Mouse (Mus musculus) granulocyte monocyte progenitor cell, adult 5-6 weeks (primary cell): ENCODE measurements around the gene Mvk. TPM values are rescaled to one million over a fixed set of nuclear protein-coding genes. Genes with fewer than 3 reads are reported as not detected.

ENCODE experiments used
- ATAC-seq: replicated peaks from 2 replicates; pipeline ENCODE4 v1.8.0; 2016; ENCODE audit warnings: mild to moderate bottlenecking, moderate TSS enrichment, inconsistent platforms; ENCODE audit not compliant: poor library complexity, severe bottlenecking
- total RNA-seq, 2 experiments: library from RNA; stranded (forward) in 1 of 2; stranded (reverse) in 1 of 2; fragments of 200-712, 200-1000 nt in 1 of 2; fragments of >200 nt in 1 of 2; fragmentation: Nextera tagmentation in 1 of 2; gene quantifications; 2 replicates each; pipeline ENCODE4 v1.2.3; 2014 to 2017

Gene Mvk
- total RNA-seq (2014; fragmentation: Nextera tagmentation) (6.6 and 9.2 TPM in 2 replicates), total RNA-seq (2017) (8.2 and 18.0 TPM in 2 replicates)

DNA sequence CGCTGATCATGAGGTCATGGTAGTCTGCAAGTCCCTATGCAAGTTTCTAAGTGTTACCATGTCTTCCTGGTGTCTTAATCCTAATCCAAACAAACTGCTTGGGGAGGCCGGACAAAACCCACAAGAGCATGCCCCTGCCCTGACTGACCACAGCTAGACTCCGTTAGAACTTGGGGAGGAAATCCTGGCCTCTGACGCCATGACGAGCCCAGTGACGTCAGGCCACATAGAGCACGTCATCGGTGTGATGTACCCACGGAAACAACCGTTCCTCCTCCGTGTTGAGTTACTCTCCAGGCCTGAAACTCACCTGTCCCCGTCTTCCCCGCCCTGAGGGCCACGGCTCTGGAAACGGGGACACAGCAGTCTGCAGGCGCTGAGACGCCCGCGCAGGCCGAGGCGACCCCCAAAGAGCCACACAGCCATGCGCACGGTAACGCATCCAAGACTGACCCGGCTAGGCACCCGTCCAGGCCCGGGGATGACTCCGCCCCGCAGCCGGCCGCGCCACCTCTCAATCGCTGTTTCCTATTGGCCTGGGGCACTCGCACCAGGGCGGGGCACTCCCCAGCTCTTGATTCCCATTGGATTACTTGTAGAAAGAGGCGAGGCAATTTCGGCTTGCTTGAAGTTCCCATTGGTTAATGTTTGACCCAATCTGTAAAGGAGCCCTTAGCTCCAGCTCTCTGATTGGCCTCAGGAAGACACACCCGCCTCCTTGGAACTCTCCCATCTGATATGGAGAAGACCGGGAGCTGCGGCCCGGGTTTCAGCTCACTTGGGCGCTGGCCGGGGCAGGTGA lies at the start of gene Mvk, which contains the start of gene Mmab:
Mvk (plus strand) TSS at position 704 of the 802 bp plus-strand sequence.
Mmab (minus strand) TSS at position 495 of the 802 bp plus-strand sequence.
- ATAC-seq = peak; percentile 95

DNA sequence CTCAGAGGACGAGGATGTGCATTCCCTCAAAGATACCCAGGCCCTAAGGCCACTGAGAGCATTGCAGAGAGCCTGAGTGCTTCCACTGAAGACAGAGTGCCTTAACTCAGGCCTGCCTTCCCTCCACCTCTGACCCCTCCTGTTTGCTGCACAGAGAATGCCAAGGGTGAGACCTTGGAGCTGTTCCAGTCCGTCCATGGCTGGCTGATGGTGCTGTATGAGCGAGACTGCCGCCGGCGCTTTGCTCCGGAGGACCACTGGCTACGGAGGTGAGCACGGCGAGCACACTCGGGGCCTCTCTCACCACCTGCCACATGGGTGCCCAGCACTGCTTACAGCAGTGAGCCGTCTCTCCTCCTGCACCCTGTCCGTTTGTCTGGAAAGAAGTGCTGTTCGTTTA lies 37.5 kb upstream of the Mvk start:
- ATAC-seq = no peak

DNA sequence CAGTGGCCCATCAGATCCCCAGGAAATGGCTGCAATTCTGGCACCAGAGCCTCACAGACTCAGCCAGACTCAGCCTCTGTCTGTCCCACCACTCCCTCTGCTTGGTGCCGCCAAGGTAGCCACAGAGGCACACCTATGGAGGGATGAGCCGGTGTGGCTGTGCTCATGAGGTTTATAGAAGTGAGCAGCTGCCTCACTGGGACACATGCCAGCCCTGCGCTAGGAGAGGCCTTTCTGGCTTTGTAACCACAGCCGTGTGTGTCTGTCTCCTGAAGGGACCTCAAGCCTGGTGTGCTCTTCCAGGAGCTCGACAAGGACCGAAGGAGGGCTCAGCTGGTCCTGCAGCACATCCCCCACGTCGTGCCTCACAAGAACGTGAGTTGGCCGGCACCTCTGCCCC lies 36.8 kb upstream of the Mvk start:
- no peak for ATAC-seq

DNA sequence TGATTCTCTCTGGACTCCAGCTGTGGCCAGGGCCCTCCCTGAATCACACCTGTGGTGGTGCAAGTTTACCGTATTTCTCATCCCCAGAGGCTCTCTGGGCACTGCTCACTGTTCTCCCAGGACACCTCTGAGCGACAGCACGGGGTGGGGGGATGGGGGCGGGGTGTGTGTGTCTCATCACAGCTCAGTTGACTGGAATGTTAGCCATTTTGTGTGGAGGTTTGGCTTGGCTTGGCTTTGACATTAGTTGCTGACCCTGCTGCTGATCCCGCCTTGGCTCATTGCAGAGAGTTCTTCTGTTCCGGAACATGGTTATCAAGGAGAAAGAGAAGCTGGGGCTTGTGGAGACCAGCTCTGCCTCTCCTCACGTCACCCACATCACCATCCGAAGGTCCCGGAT lies 36.3 kb upstream of the Mvk start:
- ATAC-seq = no peak

DNA sequence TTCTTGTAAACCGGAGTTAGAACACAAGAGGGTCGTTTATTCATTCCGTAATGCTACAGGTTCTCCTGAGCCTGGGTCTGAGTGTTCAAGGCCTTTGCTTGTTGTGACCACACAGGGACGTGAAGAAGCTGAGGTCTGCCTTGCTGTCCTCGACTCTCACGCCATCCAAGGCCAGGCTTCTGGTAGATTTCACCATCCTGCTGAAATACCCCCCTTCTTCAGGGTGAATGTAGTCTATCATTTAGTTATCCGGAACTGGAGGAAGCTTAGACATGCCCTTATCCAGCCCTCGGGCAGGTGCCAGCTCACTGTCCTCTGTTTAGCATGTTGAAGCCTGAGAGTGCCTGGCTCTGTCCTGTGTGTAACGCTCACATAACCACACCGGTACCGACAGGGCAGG lies 35.2 kb upstream of the Mvk start:
- no peak for ATAC-seq

GRCm38 (mm10) chr5:114410429-114410828 lies 33.6 kb upstream of the Mvk start:
- ATAC-seq = no peak

- ATAC-seq = no peak
These were observed 31.6 kb upstream of the Mvk start for GRCm38 (mm10) chr5:114412361-114412998.

DNA sequence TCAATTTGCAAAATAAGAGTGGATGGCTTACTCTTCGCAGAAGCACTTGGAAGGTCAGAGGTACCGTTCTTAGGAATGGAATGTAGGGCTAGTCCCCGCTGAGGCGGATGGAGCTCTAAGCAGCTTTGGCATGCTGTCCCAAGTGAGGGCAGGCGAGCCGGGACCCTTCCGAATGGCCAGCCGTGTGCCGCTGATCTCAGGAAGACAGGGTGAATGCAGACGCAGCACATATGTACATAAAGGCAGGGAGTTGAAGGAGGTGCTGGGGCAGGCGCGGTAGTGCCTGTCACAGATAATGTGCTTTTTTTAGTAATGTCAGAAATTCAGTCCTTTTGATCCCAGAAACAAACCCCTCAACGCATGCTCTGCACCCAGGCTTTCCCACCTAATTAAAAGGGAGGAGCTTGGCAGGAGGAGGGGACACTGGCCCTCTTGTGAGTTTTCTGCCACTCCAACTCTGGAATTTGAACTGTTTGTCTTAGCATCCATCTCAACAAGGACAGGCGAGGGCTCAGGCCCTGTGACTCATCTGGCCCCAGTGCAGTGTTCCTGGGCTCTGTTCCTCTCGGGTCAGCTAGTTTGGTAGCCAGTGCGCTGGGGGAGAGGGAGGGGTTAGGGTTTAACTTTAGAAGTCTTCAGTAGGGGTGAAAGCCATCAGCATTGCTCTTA lies 30.9 kb upstream of the Mvk start:
- no peak for ATAC-seq

DNA sequence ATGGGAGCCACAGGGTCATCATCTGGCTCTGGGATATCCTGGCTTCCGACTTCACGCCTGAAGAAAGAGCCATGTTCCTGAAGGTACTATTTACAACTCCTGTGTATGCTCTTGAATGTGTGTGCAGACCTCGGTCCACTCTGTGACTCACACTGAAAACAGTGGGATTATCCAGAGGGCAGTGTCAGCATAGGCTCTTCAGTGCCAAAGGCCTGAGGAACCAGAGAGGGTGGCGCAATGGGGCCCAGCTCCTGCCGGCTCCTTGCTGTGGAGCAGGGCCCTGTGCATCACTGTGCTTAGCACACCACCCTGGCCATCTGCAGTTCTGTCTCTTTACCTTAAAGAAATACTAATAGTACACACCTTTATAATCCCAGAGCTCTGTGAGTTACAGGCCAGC lies 28.5 kb upstream of the Mvk start:
- ATAC-seq = no peak

- ATAC-seq = no peak
These were observed 27.2 kb upstream of the Mvk start for GRCm38 (mm10) chr5:114416855-114417254.

DNA sequence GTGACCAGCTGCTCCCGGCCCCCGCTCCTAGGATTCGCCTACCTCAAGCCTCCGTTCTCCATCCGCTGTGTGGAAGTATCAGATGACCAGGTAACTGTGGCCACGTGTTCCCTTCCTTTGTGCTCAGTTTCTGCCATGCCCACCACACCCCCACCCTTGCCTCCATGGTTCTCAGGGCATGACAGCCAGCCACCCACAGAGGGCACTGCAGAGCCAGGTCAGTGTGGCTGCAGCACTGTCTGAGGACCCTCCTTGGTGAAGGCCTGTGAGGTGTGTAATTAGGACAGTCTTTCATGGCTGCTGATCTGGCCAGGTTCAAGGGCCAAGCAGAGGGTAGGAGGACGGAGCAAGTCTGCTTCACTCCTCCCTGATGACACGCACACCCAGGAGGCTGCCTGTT lies 25.5 kb upstream of the Mvk start:
- ATAC-seq = peak; percentile 33; the same call in 1 of the 2 replicates

DNA sequence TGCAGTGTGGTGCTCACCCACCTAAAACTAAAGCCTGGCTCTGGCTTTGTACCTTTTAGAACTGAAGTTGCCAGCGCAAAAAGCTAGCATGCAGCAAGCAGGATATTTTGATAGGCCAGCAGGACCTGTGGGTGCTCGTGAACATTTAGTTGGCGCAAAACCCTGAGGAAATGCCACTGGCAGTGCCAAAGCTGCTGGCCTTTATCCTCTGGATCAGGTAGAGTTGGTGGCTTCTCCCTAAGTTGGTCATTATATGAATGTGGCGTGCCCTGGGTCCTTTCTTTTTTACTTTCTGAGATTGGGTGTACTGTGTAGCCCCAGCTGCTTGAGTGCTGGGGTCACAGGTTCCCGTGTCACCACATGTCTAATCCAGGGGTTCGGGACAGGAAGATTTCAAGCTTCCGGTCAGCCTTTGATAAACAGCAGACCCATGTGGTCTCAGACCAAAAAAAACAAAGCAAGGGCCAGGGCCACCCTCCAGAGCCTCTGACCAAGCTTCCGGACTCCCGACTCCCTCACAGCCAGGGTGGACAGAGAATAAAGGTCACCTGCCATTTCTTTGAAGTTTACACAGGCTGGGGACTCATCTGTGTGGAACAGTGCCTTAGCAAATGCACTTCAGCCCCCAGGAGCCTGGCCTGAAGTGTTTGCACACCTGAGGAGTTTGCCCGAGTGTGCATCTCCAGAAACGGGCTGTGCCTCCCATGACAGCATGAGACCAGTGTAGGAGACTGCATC lies 22.3 kb upstream of the Mvk start:
- no peak for ATAC-seq

GRCm38 (mm10) chr5:114422591-114422990 lies 21.5 kb upstream of the Mvk start:
- no peak for ATAC-seq

- no peak for ATAC-seq
These were observed 20.1 kb upstream of the Mvk start for GRCm38 (mm10) chr5:114423961-114424360.

DNA sequence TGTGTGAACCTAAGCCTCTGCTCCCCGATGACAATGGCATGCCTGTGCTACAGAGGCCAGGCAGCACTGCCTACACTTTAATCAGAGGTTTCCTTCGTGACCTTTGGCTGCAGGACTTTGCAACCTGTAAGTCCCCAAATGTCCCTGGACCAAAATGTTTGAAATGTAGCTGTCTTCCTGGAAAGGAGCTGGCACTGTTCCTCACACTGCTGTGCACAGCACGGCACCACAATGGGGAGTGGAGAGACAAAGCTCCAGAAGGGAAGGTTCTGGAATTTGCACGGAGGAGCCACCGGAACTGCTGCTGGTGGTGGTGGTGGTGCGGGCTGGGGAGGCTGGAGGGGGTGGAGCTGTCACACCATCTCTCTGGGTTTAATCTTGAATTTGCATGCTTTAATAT lies 17.3 kb upstream of the Mvk start:
- no peak for ATAC-seq

- no peak for ATAC-seq
These were observed 15.4 kb upstream of the Mvk start for GRCm38 (mm10) chr5:114428621-114429020.

DNA sequence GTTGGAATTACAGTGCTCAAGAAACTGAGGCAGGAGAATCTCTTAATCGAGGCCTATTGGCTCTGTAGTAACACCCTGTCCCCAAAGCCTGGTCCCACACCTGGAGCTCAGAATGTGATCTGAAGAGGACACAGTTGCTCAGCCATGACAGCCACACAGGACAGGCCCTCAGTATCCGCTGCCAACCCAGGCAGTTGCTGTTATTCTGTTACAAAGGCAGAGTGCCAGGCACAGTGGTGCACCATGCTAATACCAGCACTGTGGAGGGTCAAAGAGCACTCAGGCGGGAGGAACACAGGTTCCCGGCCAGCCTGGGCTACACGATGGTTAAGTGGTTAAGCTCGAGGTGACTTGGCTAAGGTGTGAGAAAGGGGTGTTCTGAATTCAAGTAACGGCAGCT lies 14.3 kb upstream of the Mvk start:
- ATAC-seq = no peak

- ATAC-seq = no peak
These were observed 9.7 kb upstream of the Mvk start for GRCm38 (mm10) chr5:114434359-114434758.

DNA sequence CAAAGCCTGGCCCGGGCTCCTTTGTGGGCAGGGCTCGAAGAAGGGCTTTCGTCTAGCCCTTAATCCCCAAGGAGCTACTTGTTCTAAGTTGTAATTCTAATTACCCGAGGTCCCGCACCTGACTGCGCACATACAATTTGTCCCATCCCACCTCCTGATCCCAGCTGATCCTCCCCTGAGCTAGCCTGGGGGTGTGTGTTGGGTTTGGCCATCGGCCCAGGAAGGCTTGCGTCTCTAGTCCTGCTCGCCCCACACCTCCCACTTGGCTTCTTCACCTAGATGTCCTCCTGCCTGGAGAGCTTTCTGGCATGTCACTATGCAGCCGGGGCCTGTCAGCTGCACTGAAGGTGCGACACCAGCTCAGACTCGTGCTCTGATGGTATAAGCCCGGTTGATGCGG lies 8.5 kb upstream of the Mvk start:
- no peak for ATAC-seq

DNA sequence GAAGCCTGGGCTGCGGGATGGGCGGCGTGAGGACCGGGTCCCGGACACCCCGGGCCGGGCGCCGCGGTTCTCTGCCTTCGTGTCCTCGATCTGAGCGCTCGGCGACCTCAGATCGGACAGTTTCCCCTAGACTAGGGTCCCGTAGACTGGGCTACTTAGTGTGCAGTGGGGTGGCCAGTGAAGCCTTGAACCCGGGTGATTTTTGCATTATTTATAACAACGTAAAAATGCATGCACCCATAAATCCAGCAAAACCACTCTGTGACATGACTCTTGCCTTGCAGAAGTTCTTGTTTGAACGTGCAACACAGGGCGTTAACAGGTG lies 261 bp downstream of the Mvk start:
- no peak for ATAC-seq

GRCm38 (mm10) chr5:114449011-114449410 lies 4.9 kb downstream of the Mvk start:
- ATAC-seq = no peak
